Mouse (Mus musculus) right cerebral cortex, adult 18-20 months (tissue): ENCODE measurements around the gene Lrrc2.

Experiments used
- DNase-seq: peaks from one replicate; pipeline ENCODE4 v3.0.0; 2022; ENCODE audit warnings: mixed read lengths

Lrrc2 gene

GRCm38 (mm10) chr9:110951397-110951796 is at the start of gene Lrrc2:
Gene Lrrc2, plus strand, starts transcription at chr9:110951545.
- no peak for DNase-seq

- no peak for DNase-seq
Observed at GRCm38 (mm10) chr9:110902271-110902670, 49.1 kb upstream of the Lrrc2 start.

GRCm38 (mm10) chr9:110907201-110907837 is 44.0 kb upstream of the Lrrc2 start:
- no peak for DNase-seq

DNA sequence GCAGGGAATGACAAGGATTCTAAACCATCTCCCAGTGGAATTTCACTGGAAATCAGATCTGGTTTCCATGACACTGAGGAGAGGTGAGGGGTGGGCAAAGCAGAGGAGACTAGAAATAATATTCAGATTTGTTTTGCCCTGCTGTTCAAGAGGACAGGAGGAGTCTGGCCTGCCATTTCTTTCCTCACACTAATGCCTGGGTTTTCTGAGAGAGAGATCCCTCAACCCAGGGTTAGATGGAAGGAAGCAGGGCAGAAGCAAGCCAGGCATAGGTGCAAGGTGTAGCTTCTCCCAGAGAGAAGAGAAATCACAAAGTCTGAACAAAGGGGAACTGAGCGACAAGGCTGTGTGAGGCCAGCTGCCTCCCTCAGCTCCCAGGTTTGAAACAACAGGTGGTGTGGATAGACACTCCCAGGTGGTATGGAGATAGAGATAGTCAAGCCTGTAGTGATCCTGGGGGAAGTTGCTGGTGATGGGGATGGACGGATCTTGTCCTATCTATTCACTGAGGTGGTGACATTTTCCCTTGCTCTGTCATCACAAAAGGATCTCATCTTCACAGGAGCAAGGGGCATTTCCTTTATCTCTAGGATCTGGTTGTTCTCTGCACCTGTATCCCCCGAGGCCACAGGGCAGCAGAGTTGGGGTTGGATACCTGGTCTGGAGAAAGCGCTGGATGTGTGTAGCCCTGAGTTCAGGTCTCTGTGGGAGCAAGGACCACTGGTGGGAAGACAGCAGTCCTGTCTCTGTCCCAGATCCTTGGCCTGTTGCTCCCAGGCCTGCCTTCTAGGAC is 43.3 kb upstream of the Lrrc2 start:
- no peak for DNase-seq

DNA sequence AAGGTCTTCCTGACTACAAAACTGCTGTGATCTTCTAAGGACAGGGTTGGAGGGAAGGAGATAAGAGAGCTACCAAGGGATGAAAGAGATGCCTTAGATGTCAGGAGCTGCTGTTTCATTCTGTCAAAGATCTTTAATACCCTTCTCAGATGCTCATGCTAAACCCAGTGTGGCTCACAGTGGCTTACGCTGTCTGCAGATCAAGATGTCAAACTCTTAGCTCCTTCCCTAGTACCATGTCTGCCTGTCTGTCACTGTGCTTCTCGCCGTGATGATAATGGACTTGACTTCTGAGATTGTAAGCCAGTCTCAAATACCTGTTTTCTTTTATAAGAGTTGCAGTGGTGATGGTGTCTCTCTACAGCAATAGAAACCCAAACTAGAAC is 42.7 kb upstream of the Lrrc2 start:
- no peak for DNase-seq

DNA sequence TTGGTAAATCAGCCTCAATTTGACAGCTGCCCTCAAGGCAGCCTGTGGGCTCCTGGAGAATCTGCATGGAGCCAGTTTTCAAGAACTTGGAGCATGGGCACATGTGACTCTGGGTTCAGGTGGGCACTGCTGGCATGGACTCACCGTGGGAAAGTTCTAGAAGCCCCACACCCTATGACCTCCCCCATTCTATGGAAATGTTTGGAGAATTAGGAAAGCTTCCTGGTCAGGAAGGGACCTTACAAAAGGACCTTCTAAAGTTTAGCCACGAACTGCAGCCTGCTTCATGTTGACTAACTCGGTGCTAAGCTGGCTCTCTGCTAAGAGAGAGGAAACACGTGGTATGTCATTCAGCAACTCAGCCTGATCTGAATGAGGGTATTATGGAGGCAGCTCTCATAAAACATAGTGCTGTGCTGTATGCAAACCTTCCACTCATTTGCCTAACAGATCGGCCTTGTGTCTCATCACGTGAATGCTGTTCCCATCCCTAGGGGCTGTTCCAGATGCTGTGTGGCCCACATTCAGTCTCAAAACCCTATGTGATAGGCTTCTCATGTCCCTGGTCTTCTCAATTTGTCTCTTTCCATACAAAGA is 41.9 kb upstream of the Lrrc2 start:
- no peak for DNase-seq

GRCm38 (mm10) chr9:110914631-110915236 is 36.6 kb upstream of the Lrrc2 start:
- no peak for DNase-seq

DNA sequence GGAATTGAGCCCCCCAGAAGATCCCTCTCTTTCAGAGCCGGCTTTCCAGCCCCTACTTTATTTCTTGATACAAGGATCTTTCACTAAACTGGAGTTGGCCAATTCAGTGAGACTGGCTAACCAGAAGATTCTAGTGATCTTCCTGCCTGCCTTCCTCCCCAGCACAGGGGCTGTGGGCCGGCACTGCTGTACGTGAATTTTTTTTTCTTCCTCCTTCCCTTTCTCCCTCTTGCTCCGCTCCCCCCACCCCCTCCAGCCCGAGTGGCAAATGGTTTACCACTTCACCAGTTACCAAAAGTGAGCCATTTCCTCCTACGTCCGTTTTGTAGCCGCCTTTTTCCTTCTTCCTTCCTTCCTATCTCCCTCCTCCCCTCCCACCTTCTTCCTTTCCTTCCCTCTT is 35.9 kb upstream of the Lrrc2 start:
- DNase-seq = no peak

DNA sequence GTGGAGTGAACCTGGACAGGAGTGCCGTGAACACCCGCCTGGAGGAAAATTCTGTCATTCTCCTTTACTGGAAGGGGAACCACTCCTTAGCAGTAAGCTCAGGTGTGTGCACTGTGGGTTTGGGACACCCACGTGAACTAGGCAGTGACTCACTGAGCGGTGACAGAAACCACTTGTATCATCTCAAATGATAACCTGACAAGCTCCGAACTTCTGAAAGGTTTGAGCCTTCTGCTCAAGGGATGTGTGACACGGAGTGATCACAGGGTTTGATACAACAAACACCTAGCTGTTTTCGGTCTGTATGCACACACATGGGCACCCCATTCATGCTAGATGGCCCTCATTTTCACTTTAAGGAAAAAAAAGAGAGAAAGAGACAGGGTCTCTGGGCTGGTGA is 34.6 kb upstream of the Lrrc2 start, which contains the start of gene Fam240a:
Fam240a (minus strand) TSS at position 76 of the 400 bp plus-strand sequence.
- DNase-seq = no peak

GRCm38 (mm10) chr9:110920665-110921419 is 30.5 kb upstream of the Lrrc2 start:
- DNase-seq = no peak

DNA sequence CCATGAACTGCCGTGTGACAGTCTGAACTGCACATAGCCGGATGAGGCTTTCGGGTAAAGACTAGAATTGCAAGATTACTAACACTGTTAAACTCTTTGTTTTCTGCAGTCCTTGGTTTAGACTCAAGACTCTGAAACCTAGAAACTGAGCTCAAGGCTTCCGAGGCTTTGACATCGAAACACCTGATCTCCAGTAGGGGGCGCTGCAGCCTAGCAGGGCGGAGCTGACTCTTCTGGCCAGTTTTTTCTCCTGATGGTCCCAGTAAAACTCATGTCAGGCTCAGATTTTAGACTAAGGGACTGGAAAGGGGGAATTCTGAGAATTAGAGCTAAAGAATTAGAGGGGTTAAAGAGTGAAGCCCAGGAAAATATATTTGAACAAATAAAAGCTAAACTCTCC is 28.6 kb upstream of the Lrrc2 start:
- peak; percentile 48 for DNase-seq

- DNase-seq = no peak
Observed at GRCm38 (mm10) chr9:110931573-110931972, 19.8 kb upstream of the Lrrc2 start.

- DNase-seq = peak; percentile 11
Observed at GRCm38 (mm10) chr9:110933850-110934437, 17.4 kb upstream of the Lrrc2 start.

- no peak for DNase-seq
Observed at GRCm38 (mm10) chr9:110935941-110936340, 15.4 kb upstream of the Lrrc2 start.

GRCm38 (mm10) chr9:110937506-110938490 is 13.5 kb upstream of the Lrrc2 start:
- no peak for DNase-seq

GRCm38 (mm10) chr9:110944265-110944664 is 7.1 kb upstream of the Lrrc2 start:
- DNase-seq = no peak

GRCm38 (mm10) chr9:110945343-110945742 is 6.0 kb upstream of the Lrrc2 start:
- no peak for DNase-seq

DNA sequence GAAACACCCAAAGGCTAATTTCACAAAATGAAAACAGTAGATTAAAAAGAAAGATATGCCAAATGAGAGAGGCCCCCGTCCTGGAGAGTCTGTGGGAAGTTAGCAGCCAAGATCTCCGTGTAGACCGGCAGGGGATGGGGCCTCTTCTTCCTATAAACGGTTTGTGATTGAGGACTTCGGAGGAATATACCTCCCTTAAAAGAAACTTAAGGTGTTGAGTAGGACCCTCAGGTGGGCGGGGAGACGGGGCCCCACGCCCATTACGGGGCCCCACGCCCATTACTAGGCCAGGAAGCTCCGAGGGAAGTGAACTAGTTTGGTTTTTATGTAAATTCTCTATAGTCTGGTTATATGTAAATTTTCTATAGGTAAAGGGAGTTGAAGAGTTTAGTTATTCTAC is 5.4 kb upstream of the Lrrc2 start, which contains the start of gene Tdgf1:
Tdgf1 (minus strand) TSS at position 233 of the 400 bp plus-strand sequence.
- no peak for DNase-seq

DNA sequence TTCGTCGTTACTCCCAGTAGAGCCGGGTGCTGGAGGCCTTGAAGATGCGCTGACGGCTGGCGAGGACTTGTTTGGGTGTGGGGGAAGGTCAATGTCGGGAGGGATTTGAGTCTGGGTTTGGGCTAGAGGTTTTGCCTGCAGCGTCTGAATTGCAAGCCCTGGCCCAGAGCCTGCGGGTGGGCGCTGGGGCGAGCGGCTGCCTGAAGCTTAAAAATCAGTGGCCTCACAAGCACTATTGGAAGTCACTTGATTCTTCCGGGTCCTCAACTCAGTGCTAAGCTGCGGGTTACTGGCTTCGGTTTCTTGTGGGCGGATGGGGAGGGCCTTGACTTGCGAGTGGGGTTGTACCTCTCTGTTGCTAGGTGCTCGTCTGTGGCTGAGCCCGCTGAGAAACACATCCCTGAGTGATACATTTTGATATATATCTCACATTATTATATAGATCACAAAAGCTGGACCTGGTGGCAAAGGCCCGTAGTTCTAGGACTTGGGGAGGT is 4.7 kb upstream of the Lrrc2 start:
- DNase-seq = no peak

GRCm38 (mm10) chr9:110947261-110947661 is 4.1 kb upstream of the Lrrc2 start:
- DNase-seq = no peak

- no peak for DNase-seq
Observed at GRCm38 (mm10) chr9:110947900-110948299, 3.4 kb upstream of the Lrrc2 start.
